Mouse (Mus musculus): ENCODE results near the gene Fam186a. TPM values are rescaled to one million over a fixed set of nuclear protein-coding genes. Genes with fewer than 3 reads are reported as not detected.

Gene Fam186a
- total and polyA plus RNA-seq, 3 experiments = not detected

DNA sequence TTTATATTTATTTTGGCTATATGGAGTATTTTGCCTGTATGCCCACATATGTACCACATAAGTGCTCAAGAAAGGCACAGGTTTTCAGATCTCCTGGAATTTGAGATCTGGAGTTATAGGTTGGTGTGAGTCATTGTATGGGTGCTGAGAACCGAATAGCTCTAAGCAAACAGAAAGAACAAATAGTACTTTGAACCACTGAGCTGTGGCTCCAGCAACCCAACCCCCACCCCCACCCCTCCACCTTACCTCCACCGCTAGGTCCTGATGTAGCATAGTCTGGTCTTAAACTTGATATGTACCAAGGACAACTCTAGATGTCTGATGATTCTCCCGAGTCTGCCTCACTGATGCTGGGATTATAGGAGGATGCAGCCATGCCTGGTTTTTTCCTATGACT is 49.6 kb downstream of the Fam186a start:
- H3K4me3 ChIP-seq (ENCODE audit: control insufficient read depth in 1 of 2, insufficient read depth in 1 of 2, low read depth in 2 of 2, low read length in 2 of 2) = no peak overlapping the region
- DNase-seq (ENCODE audit: low read depth, low spot score) = no peak
- H3K9ac ChIP-seq (ENCODE audit: control insufficient read depth, low read depth, low read length, poor library complexity, severe bottlenecking) = no peak overlapping the region
- peaks cover 13 to 22% of the 10 kb centered on the region in 2 experiments for H3K27me3 ChIP-seq (ENCODE audit: control insufficient read depth in 1 of 2, insufficient read depth in 2 of 2, low read length in 2 of 2)
- no peak overlapping the region for H3K27ac ChIP-seq (ENCODE audit: control insufficient read depth, low read depth, low read length)
- H3K4me1 ChIP-seq (ENCODE audit: control insufficient read depth in 1 of 2, insufficient read depth in 2 of 2, low read length in 2 of 2) = no peaks in the 10 kb centered on the region
- TF ChIP-seq MAZ (IDR thresholded peaks at IDR 0.05; ENCODE audit: low read depth, low read length) (no peak), ETS1 (IDR thresholded peaks at IDR 0.05; ENCODE audit: low read depth, low read length) (no peak), POLR2A (IDR thresholded peaks at IDR 0.05; ENCODE audit: control insufficient read depth in 1 of 2, insufficient read depth in 1 of 2, low read depth in 1 of 2, low read length in 2 of 2, poor library complexity in 1 of 2) (no peak), EP300 (IDR thresholded peaks at IDR 0.05; ENCODE audit: low read depth in 1 of 2, low read length in 2 of 2) (no peak), ZMIZ1 (IDR thresholded peaks at IDR 0.05; ENCODE audit: low read depth, low read length) (no peak), RCOR1 (IDR thresholded peaks at IDR 0.05; ENCODE audit: low read depth, low read length) (no peak), TCF12 (IDR thresholded peaks at IDR 0.05; ENCODE audit: low read depth, low read length) (no peak), GATA1 (IDR thresholded peaks at IDR 0.05; ENCODE audit: low read depth, low read length) (no peak), SIN3A (IDR thresholded peaks at IDR 0.05; ENCODE audit: low read length) (no peak), CHD1 (IDR thresholded peaks at IDR 0.05; ENCODE audit: low read depth, low read length) (no peak), BHLHE40 (IDR thresholded peaks at IDR 0.05; ENCODE audit: borderline replicate concordance, low read depth, low read length) (no peak), ZNF384 (IDR thresholded peaks at IDR 0.05; ENCODE audit: low read depth, low read length) (no peak), MXI1 (IDR thresholded peaks at IDR 0.05; ENCODE audit: low read depth, low read length) (no peak), RAD21 (IDR thresholded peaks at IDR 0.05; ENCODE audit: low read depth, low read length) (no peak)
- no peaks in the 10 kb centered on the region for H3K9me3 ChIP-seq (replicated peaks; ENCODE audit: insufficient read depth, low read length)
- no peaks in the 10 kb centered on the region for H3K36me3 ChIP-seq (ENCODE audit: control insufficient read depth in 1 of 2, insufficient read depth in 2 of 2, low read length in 2 of 2)
- no peaks in the 10 kb centered on the region for H3K79me2 ChIP-seq (ENCODE audit: control insufficient read depth, insufficient read depth, low read length, poor library complexity)

DNA sequence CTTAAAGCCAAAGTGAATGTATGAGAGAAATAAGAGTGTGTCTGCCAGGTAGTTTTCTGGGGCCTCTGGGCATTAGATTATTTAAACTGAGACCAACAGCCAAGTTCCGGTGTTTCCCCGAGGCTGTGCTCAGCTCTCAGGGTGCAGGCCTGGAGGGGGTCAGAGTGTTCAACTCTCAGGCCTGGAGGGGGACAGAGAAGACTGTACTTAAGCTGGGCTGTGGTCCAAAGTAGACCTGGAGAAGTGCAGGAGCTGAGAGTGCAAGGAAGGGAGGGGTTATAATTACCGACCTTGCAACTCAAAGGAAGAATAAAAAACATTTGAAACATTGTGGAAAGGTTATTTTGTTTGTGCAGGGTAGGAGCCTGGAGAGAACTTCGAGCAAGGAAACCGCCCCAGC is 52.2 kb downstream of the Fam186a start:
- Histone ChIP-seq H3K36me3 (ENCODE audit: control insufficient read depth in 1 of 2, insufficient read depth in 2 of 2, low read length in 2 of 2) (no peaks in the 10 kb centered on the region), H3K4me3 (ENCODE audit: control insufficient read depth in 1 of 2, insufficient read depth in 1 of 2, low read depth in 2 of 2, low read length in 2 of 2) (no peak overlapping the region), H3K27ac (ENCODE audit: control insufficient read depth, low read depth, low read length) (no peak overlapping the region), H3K9me3 (replicated peaks; ENCODE audit: insufficient read depth, low read length) (no peaks in the 10 kb centered on the region), H3K27me3 (ENCODE audit: control insufficient read depth in 1 of 2, insufficient read depth in 2 of 2, low read length in 2 of 2) (peaks cover 10 to 19% of the 10 kb centered on the region in 2 experiments), H3K9ac (ENCODE audit: control insufficient read depth, low read depth, low read length, poor library complexity, severe bottlenecking) (no peak overlapping the region), H3K79me2 (ENCODE audit: control insufficient read depth, insufficient read depth, low read length, poor library complexity) (no peaks in the 10 kb centered on the region), H3K4me1 (ENCODE audit: control insufficient read depth in 1 of 2, insufficient read depth in 2 of 2, low read length in 2 of 2) (no peaks in the 10 kb centered on the region)
- no peak for DNase-seq (ENCODE audit: low read depth, low spot score)
- TF ChIP-seq MYC (IDR thresholded peaks at IDR 0.05; ENCODE audit: low read depth, low read length) = no peak
- TF ChIP-seq EP300 (IDR thresholded peaks at IDR 0.05; ENCODE audit: low read depth in 1 of 2, low read length in 2 of 2) = no peak
- no peak for TF ChIP-seq ETS1 (IDR thresholded peaks at IDR 0.05; ENCODE audit: low read depth, low read length)
- no peak for TF ChIP-seq KAT2A (conservative IDR thresholded peaks at IDR 0.05; ENCODE audit: low read depth, low read length)
- no peak for TF ChIP-seq CTCF (IDR thresholded peaks at IDR 0.05 in 2 of 3, conservative IDR thresholded peaks at IDR 0.05 in 1 of 3; ENCODE audit: control insufficient read depth in 1 of 3, insufficient read depth in 1 of 3, low read depth in 2 of 3, low read length in 3 of 3, poor library complexity in 1 of 3, severe bottlenecking in 1 of 3)
- TF ChIP-seq NELFE (IDR thresholded peaks at IDR 0.05; ENCODE audit: low read depth, low read length) = no peak
- no peak for TF ChIP-seq ZKSCAN1 (IDR thresholded peaks at IDR 0.05; ENCODE audit: low read depth, low read length)
- TF ChIP-seq MAZ (IDR thresholded peaks at IDR 0.05; ENCODE audit: low read depth, low read length) = no peak
- no peak for TF ChIP-seq USF2 (IDR thresholded peaks at IDR 0.05; ENCODE audit: borderline replicate concordance in 1 of 2, insufficient read depth in 1 of 2, low read depth in 1 of 2, low read length in 2 of 2)
- no peak for TF ChIP-seq SIN3A (IDR thresholded peaks at IDR 0.05; ENCODE audit: low read length)
- TF ChIP-seq MYB (IDR thresholded peaks at IDR 0.05; ENCODE audit: low read depth, low read length) = no peak
- no peak for TF ChIP-seq TAL1 (IDR thresholded peaks at IDR 0.05; ENCODE audit: low read length)
- TF ChIP-seq BHLHE40 (IDR thresholded peaks at IDR 0.05; ENCODE audit: borderline replicate concordance, low read depth, low read length) = no peak
- no peak for TF ChIP-seq CHD2 (IDR thresholded peaks at IDR 0.05; ENCODE audit: low read length)
- no peak for TF ChIP-seq MEF2A (IDR thresholded peaks at IDR 0.05; ENCODE audit: extremely low read depth, insufficient replicate concordance, low read depth, low read length, poor library complexity, severe bottlenecking)

Data from MEL (cell line).